Comparison of ENCODE assay signal across 10 mouse cellular contexts in genomic region chr12:5111343-5111742, GRCm38 (mm10).
A peak's percentile ranks its signal among the peaks of the same experiment; 100 is the strongest.
DNase-seq lines count a peak whose midpoint lies in the region; ATAC-seq lines count a peak whose summit lies in the region.
"Had no signal": no experiment of that assay in that cellular context is flagged by ENCODE, and none has a peak within 500 bp of the region (broad histone marks: within the 10 kb centered on the region; RNA-seq: fewer than 3 reads in every experiment).

No protein-coding gene starts in this region.

- H3K27me3 ChIP-seq in limb, embryonic 10.5 days (ENCODE audit: low read depth, poor library complexity, severe bottlenecking) = no peaks in the 10 kb centered on the region
- H3K27me3 ChIP-seq in midbrain, embryonic 11.5 days (ENCODE audit: control insufficient read depth, insufficient read depth, low read length) = no peaks in the 10 kb centered on the region
- H3K27me3 ChIP-seq: liver, embryonic 15.5 days; neural tube, embryonic 12.5 days had no signal

- no peak overlapping the region for H3K27ac ChIP-seq in limb, embryonic 10.5 days
- H3K27ac ChIP-seq in midbrain, embryonic 11.5 days (ENCODE audit: low read depth, low read length) = no peak overlapping the region
- H3K27ac ChIP-seq: liver, embryonic 15.5 days; neural tube, embryonic 12.5 days had no signal

- H3K9ac ChIP-seq in midbrain, embryonic 11.5 days (ENCODE audit: low read length) = no peak overlapping the region
- H3K9ac ChIP-seq: liver, embryonic 15.5 days; neural tube, embryonic 12.5 days had no signal

- DNase-seq in adrenal gland, postnatal 10 days = peak; percentile 46
- no peak for DNase-seq in adrenal gland, adult 8-10 months
- DNase-seq in kidney, postnatal 10 days = peak; percentile 69
- DNase-seq in kidney, adult 11 months = no peak
- peak; percentile 61 for DNase-seq in R1 (ENCODE audit: low read depth, low spot score)
- DNase-seq in limb, embryonic 10.5 days (ENCODE audit: low spot score) = peak; percentile 68
- no peak for DNase-seq in midbrain, embryonic 11.5 days (ENCODE audit: low spot score, missing footprints)

- no peaks in the 10 kb centered on the region for H3K36me3 ChIP-seq in limb, embryonic 10.5 days
- no peaks in the 10 kb centered on the region for H3K36me3 ChIP-seq in midbrain, embryonic 11.5 days (ENCODE audit: control insufficient read depth, insufficient read depth, low read length)
- H3K36me3 ChIP-seq: liver, embryonic 15.5 days; neural tube, embryonic 12.5 days had no signal

- ATAC-seq in midbrain, embryonic 11.5 days (ENCODE audit: low FRiP score) = no peak
- no peak for ATAC-seq in granulocyte monocyte progenitor cell, adult 5-6 weeks (replicated peaks; ENCODE audit: poor library complexity, severe bottlenecking)

- 54% methylated on average over 3 of the region's 3 CpGs for WGBS in limb, embryonic 10.5 days
- 63% methylated on average over 3 of the region's 3 CpGs for WGBS in midbrain, embryonic 11.5 days

- no peak overlapping the region for H3K4me3 ChIP-seq in limb, embryonic 10.5 days
- no peak overlapping the region for H3K4me3 ChIP-seq in midbrain, embryonic 11.5 days (ENCODE audit: low read depth, low read length)
- H3K4me3 ChIP-seq: liver, embryonic 15.5 days; neural tube, embryonic 12.5 days had no signal

- H3K9me3 ChIP-seq in limb, embryonic 10.5 days (replicated peaks) = no peaks in the 10 kb centered on the region
- H3K9me3 ChIP-seq in midbrain, embryonic 11.5 days (ENCODE audit: control insufficient read depth, low read length) = no peaks in the 10 kb centered on the region
- H3K9me3 ChIP-seq: liver, embryonic 15.5 days; neural tube, embryonic 12.5 days had no signal

- no peaks in the 10 kb centered on the region; the same call in 1 of the 2 replicates for H3K4me1 ChIP-seq in limb, embryonic 10.5 days
- H3K4me1 ChIP-seq in midbrain, embryonic 11.5 days (ENCODE audit: control insufficient read depth, insufficient read depth, low read length) = no peaks in the 10 kb centered on the region
- H3K4me1 ChIP-seq: liver, embryonic 15.5 days had no signal

- no peak overlapping the region for H3K4me2 ChIP-seq in midbrain, embryonic 11.5 days
- H3K4me2 ChIP-seq: liver, embryonic 15.5 days; neural tube, embryonic 12.5 days had no signal

Comparison
In these comparisons a context has a peak if more than half of its experiments do, and no peak if none do; other contexts are left out.
1. DNase-seq: peak in adrenal gland, postnatal 10 days (single experiment), kidney, postnatal 10 days (single experiment), R1 (single experiment) and limb, embryonic 10.5 days (single experiment); none in adrenal gland, adult 8-10 months (single experiment), kidney, adult 11 months (single experiment) and midbrain, embryonic 11.5 days (single experiment).